Mouse (Mus musculus) midbrain, embryonic 12.5 days (tissue): Measurements from ENCODE around the gene Hepacam. TPM values are rescaled to one million over a fixed set of nuclear protein-coding genes. Genes with fewer than 3 reads are reported as not detected.

Experiments
- ATAC-seq: fragments of 200-750 bp; cut with Nextera tagmentation; 2 replicates; pipeline ENCODE4 v1.8.0; 2017; ENCODE audit warnings: low read depth, moderate TSS enrichment, moderate library complexity; ENCODE audit not compliant: low FRiP score
- H3K27ac ChIP-seq: fragments of 300-500 bp; sonication (generic); replicated peaks from 2 replicates; pipeline ENCODE4 v1.5.1; 2016; ENCODE audit warnings: mild to moderate bottlenecking
- H3K27me3 ChIP-seq: fragments of 300-500 bp; sonication (generic); 2 replicates; pipeline ENCODE4 v1.6.1; 2016; ENCODE audit warnings: mild to moderate bottlenecking
- H3K36me3 ChIP-seq: fragments of 300-500 bp; sonication (generic); 2 replicates; pipeline ENCODE4 v1.6.1; 2016
- H3K4me1 ChIP-seq: fragments of 300-500 bp; sonication (generic); 2 replicates; pipeline ENCODE4 v1.6.1; 2016
- H3K4me2 ChIP-seq: fragments of 300-500 bp; sonication (generic); replicated peaks from 2 replicates; pipeline ENCODE4 v1.6.1; 2016; ENCODE audit warnings: mild to moderate bottlenecking, moderate library complexity
- H3K4me3 ChIP-seq: fragments of 300-500 bp; sonication (generic); 2 replicates; pipeline ENCODE4 v1.5.1; 2016; ENCODE audit warnings: mild to moderate bottlenecking
- H3K9ac ChIP-seq: fragments of 300-500 bp; sonication (generic); replicated peaks from 2 replicates; pipeline ENCODE4 v1.6.1; 2016; ENCODE audit warnings: mild to moderate bottlenecking, moderate library complexity
- H3K9me3 ChIP-seq: fragments of 300-500 bp; sonication (generic); 2 replicates; pipeline ENCODE4 v1.6.1; 2016; ENCODE audit warnings: mild to moderate bottlenecking
- WGBS: fragments of 180-500 bp; shearing (Covaris S2); methylation state at CpG from one replicate; pipeline ENCODE4 v1.1.7; 2016; 5-methylcytosine and 5-hydroxymethylcytosine counted together
- polyA plus RNA-seq: library from polyadenylated mRNA; unstranded; fragments of >200 nt; fragmentation: Nextera tagmentation; extraction: Ambion mirVana; gene quantifications from 2 replicates; pipeline ENCODE4 v1.2.1, GENCODE M21; 2016

The Hepacam gene
- 0.26 TPM in 2 replicates for polyA plus RNA-seq

DNA sequence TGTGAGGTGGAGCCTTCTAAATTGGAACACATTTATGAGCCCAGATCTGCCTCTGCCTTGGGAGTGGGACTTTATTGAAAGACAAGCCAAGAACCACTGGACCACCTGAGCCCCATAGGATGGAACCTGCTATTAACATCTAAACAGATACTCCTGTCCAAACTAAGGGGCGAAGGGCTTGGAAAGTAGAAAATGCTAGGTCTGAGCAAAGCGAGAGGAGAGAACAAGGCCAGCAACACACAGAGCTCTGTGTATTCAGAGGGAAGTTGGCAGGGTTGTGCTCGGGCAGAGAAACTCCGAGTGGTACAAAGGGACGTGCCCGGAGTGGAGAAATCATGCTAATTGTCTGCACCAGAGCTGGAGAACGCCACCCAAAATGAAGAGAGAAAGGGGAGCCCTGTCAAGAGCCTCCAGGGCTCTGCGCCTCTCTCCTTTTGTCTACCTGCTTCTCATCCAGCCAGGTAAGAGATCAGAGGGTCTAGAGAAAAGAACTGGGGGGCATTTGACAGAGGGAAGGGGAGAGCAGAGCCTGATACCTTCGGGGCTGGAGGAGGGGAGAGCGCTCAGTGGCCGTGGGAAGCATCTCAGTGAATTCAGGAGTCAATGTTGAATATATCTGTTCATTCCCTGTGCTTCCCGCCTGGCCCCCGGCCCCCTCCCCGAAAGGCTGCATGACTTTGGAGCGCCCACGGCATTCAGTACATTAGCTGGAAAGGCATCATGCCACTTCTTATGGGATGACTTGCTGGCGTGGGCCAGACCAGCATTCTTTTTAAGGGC, at the start of gene Hepacam:
Gene Hepacam (plus strand): TSS at position 51 of the 780 bp plus-strand sequence.
- Histone ChIP-seq H3K9ac (no peak within 1 kb of the TSS), H3K27me3 (no peaks in the 10 kb centered on the region), H3K27ac (no peak within 1 kb of the TSS), H3K4me1 (no peaks in the 10 kb centered on the region), H3K9me3 (no peaks in the 10 kb centered on the region), H3K36me3 (no peaks in the 10 kb centered on the region), H3K4me3 (no peak within 1 kb of the TSS), H3K4me2 (no peak within 1 kb of the TSS)
- ATAC-seq = no peak
- WGBS = 83% methylated on average over 17 of the region's 17 CpGs

DNA sequence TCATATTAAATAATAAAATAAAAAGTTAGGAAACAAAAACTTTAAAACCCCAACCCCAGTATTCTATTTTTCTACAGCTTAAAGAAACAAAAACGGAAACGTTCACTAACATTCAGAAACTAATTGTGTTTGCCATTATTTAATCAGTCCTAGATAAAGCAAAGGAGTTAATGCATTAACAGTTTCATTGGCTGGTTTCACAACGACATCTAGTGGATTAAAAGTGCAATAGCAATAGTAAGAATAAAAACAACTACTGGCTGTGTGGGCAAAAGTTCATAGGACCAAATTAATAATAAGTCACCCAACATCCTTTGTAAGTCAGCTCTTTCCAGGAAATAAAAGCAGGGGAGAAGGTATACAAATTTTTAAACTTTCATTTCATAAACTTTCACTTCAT, 37.7 kb upstream of the Hepacam start:
- WGBS = 47% methylated on average over 3 of the region's 3 CpGs
- H3K36me3 ChIP-seq = no peaks in the 10 kb centered on the region
- no peaks in the 10 kb centered on the region for H3K4me1 ChIP-seq
- ATAC-seq = no peak
- H3K9me3 ChIP-seq = no peaks in the 10 kb centered on the region
- no peak overlapping the region for H3K4me3 ChIP-seq
- H3K27ac ChIP-seq = no peak overlapping the region
- no peak overlapping the region for H3K4me2 ChIP-seq
- no peaks in the 10 kb centered on the region for H3K27me3 ChIP-seq
- H3K9ac ChIP-seq = no peak overlapping the region

DNA sequence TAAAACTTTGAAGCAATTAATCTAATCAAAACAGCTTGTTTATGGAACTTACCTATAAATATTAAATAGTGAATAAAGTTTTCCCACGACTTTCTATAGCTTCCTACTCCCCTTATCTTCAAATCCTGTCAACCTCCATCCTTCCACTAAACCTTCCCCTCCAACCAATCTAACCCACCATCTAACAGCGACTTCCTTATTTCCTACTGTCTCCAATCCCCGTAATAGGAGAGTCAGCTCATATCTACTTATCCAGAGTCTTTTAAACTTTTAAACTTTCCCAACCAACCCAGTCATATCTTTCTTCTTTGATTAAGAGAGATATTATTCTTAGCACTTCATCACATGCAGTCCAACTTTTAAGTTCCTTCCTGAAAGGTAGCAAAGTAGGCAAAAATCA, 21.7 kb upstream of the Hepacam start:
- Histone ChIP-seq H3K27ac (no peak overlapping the region), H3K9me3 (no peaks in the 10 kb centered on the region), H3K9ac (no peak overlapping the region), H3K4me2 (no peak overlapping the region), H3K4me3 (no peak overlapping the region), H3K4me1 (peaks cover 11% of the 10 kb centered on the region), H3K36me3 (peaks cover 10% of the 10 kb centered on the region), H3K27me3 (no peaks in the 10 kb centered on the region)
- WGBS = 85% methylated on average over 3 of the region's 3 CpGs
- no peak for ATAC-seq

DNA sequence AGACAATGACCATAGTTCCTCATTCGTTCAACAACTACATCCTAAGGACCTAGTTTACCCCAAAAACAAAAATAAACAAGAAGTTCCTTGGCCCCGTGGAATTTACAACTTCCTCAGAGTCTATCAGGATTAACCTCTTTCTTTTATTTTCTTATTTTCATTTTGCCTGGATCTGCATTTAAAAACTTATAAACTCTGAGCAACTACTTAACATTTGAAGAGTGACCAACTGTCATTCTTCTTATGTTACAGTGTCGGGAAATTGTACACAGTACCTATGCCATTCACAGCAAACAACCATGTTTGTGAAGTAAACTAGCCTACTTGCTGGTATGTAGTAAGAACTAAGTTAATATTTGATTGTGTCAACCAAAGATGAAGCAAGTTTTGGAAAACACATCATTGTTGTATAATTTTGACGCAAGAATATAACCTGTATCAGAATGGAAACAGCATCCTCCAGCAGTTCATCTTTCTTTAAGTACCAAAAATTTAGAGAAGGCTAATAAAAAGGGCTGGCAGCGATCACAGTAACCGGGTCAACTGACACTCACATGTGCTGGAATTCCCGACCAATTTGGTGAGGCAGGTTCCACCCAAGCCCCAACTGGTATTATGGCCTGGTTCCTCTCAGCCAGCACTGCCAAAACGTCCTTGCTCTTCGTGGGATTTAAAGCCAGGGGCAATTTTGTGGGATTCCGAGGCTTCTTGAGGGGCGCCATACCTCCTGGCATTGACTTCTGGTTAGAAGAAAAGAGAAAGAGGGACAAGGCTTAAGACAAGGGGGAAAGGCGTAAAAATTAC, 19.8 kb upstream of the Hepacam start:
- peak overlapping the region; percentile 80 for H3K9ac ChIP-seq
- H3K4me2 ChIP-seq = peak overlapping the region; percentile 87
- no peaks in the 10 kb centered on the region for H3K27me3 ChIP-seq
- H3K4me3 ChIP-seq = peak overlapping the region; percentile 81
- peaks cover 11% of the 10 kb centered on the region for H3K4me1 ChIP-seq
- no peaks in the 10 kb centered on the region for H3K9me3 ChIP-seq
- peak; percentile 5; the same call in 1 of the 2 replicates for ATAC-seq
- H3K27ac ChIP-seq = peak overlapping the region; percentile 89
- 24% methylated on average over 12 of the region's 12 CpGs for WGBS
- H3K36me3 ChIP-seq = peaks cover 4% of the 10 kb centered on the region; the same call in 1 of the 2 replicates

DNA sequence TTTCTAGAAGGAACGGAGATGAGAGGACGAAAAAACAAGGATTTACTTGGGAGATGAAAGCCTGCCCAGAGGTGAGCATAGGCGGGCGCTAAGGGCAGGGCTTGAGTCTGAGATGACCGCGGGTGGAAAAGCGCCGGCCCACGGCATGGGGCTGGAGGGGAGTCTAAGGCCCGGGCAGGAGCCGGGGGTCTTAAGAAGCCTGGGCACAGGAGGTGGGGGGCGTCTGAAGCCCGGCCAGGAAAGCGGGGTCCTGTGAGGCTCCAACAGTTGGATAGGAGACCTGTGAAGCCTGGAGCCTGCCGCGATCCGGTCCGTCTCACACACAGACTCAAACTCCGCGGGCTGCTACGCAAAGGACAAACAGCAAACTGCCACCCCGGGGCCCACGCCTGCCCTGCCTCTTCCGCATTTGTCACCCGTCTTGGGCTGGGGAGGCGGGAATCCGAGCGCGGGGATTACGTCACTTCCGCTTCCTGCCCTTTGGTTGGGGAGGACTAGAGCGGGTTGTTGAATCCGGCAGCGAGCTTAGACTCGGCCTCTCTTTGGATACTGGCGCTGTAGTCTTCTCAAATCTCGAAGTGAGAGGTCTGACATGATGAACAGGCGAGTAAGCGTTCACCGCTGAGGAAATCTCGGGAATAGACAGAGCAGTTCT, 19.0 kb upstream of the Hepacam start, which contains the start of gene Ccdc15:
Gene Ccdc15 (minus strand): TSS at position 445 of the 655 bp plus-strand sequence.
- Histone ChIP-seq H3K9ac (peak within 1 kb of the TSS; percentile 80), H3K36me3 (no peaks in the 10 kb centered on the region), H3K9me3 (no peaks in the 10 kb centered on the region), H3K4me1 (peaks cover 11% of the 10 kb centered on the region), H3K4me2 (peak within 1 kb of the TSS; percentile 87), H3K4me3 (peak within 1 kb of the TSS; percentile 81), H3K27me3 (no peaks in the 10 kb centered on the region), H3K27ac (peak within 1 kb of the TSS; percentile 89)
- ATAC-seq = peak; percentile 99
- WGBS = under 1% methylated on average over 41 of the region's 41 CpGs

DNA sequence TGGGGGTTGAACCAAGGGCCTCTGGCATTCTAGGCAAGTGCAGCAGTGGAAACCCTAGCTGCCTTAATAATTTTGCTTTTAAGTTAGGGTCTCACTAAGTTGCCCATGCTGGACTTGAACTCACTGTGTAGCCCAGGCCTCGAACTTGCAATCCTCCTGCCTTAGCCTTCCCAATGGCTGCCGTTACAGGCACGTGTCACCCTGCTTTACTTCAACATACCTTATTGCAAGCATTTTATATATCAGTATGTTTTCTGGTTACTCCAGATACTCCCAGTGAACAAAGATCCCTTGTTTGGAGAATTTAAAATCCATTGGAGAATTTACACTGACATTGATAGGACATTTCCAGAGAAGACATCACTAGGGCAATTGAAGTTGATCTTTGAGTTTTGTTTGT, 18.1 kb upstream of the Hepacam start:
- Histone ChIP-seq H3K9ac (peak overlapping the region; percentile 80), H3K9me3 (no peaks in the 10 kb centered on the region), H3K4me1 (peaks cover 11% of the 10 kb centered on the region), H3K27me3 (no peaks in the 10 kb centered on the region), H3K27ac (no peak overlapping the region), H3K36me3 (no peaks in the 10 kb centered on the region), H3K4me3 (peak overlapping the region; percentile 81), H3K4me2 (peak overlapping the region; percentile 87)
- 93% methylated on average over 3 of the region's 3 CpGs for WGBS
- ATAC-seq = no peak

DNA sequence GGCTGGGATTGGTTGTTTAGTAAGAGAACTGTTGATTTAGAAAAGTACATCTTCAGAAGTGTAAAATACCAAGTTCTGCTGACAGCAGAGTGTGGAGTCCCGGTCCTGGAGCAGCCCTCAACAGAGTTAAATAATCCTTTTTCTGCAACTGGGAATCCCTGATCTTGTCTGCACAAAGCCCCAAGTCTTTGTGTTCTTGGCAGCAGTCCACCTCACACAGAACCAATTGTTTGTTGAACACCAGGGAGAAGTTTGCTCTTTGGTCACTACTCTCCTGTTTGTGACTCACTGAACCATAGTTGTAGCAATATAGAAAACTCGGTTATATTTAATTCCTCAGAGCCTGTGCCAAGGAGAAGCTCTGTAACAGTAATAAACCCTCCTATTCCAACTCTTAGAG, 15.9 kb upstream of the Hepacam start:
- H3K27ac ChIP-seq = no peak overlapping the region
- no peaks in the 10 kb centered on the region for H3K9me3 ChIP-seq
- peaks cover 11% of the 10 kb centered on the region for H3K4me1 ChIP-seq
- no peaks in the 10 kb centered on the region for H3K27me3 ChIP-seq
- 51% methylated on average over 2 of the region's 2 CpGs for WGBS
- H3K9ac ChIP-seq = no peak overlapping the region
- H3K4me2 ChIP-seq = no peak overlapping the region
- no peak for ATAC-seq
- no peak overlapping the region for H3K4me3 ChIP-seq
- no peaks in the 10 kb centered on the region for H3K36me3 ChIP-seq

DNA sequence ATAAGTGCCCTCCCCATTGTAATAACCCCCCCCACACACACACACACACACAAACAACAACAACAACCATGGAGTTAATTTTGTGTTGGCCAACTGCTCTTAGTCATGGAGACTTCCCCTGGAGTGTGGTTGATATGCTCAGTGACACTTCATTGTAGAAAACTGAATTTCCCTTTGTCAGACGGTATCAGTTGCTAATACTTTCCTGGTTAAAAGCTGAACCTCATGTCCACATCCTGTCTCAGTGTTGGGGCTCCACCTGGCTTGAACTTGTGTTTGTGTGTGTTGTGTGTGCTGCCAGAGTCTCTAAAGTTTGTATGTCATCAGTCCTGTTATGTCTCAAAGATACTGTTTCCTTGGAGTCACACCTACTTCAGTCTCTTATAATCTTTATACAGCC, 12.7 kb upstream of the Hepacam start:
- no peak overlapping the region for H3K4me3 ChIP-seq
- H3K9me3 ChIP-seq = no peaks in the 10 kb centered on the region
- 80% methylated on average over 1 of the region's 1 CpGs for WGBS
- H3K9ac ChIP-seq = no peak overlapping the region
- no peak overlapping the region for H3K27ac ChIP-seq
- no peak for ATAC-seq
- H3K27me3 ChIP-seq = no peaks in the 10 kb centered on the region
- no peak overlapping the region for H3K4me2 ChIP-seq
- H3K36me3 ChIP-seq = no peaks in the 10 kb centered on the region
- H3K4me1 ChIP-seq = peaks cover 11% of the 10 kb centered on the region

DNA sequence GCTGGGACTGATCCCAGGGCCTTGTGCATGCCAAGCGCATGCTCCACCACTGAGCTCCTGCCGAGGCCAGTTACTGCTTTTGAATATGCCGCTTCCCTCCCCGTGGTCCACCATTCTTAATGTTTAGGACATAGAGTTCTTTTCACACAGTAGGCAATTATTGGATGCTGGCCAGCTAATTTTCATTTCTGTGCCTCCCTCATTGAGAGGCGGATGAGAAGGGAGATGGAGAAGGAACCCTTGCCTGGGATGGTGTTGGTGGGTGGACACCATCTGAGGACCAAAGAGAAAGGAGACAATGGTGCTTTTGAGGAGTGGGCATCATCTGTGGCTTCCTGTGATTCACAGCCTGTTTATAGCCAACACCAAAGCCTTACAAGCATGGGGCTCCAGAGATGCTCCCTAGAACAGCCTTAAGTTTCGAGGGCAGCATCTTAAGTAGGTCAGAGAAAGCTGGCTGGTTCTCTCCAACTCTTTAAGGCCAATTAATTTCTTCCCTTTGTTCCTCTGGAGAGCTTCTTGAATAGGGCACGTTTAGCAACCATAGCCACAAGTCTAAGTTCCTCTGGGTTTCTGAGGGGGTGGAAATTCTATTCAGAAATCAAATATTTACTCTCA, 8.3 kb upstream of the Hepacam start:
- Histone ChIP-seq H3K9ac (no peak overlapping the region), H3K4me2 (no peak overlapping the region), H3K4me1 (peaks cover 25% of the 10 kb centered on the region), H3K27me3 (no peaks in the 10 kb centered on the region), H3K36me3 (no peaks in the 10 kb centered on the region), H3K27ac (peak overlapping the region; percentile 75), H3K4me3 (no peak overlapping the region), H3K9me3 (no peaks in the 10 kb centered on the region)
- WGBS = 46% methylated on average over 7 of the region's 7 CpGs
- ATAC-seq = peak; percentile 38

DNA sequence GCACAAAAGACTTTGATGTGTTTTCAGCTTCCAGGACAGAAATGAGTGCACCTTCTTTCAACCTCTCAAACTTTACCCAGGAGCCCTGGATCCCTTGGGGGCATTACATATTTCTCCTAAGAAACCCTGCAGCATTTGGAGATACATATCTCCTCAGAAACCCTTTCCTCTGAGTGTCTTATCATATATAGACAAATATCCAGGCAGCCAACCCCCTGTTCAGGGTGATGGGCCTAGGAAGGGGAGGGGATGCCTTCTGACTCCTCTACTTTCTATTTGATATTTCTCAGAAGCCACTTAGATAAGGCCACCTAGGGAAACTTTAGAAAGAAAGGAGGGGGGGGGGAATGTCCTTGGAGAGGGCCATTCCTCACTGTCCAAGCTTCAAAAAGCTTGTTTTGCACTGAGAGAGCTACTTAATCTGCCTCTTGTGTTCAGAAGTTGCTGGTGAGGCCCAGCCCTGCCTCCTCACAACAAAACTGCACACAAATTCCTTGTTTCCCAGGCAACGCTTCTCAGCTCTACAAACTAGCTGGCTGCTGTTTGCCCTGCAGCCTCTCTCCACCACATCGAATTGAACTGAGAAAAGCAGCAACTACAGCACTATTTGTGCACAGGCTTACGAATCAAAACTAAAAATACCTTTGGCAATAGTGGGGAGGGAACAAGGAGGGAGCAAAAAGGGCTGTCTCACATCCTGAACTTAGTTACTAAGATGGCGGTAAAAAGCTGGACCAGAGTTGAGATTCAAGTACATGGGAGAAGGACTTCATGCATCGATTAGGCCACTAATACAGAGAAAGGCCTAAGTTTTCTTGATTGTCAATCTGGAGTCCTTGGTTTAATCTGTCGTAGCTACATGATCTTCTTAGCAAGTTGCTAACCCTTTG, 7.6 kb upstream of the Hepacam start:
- H3K4me3 ChIP-seq = no peak overlapping the region

DNA sequence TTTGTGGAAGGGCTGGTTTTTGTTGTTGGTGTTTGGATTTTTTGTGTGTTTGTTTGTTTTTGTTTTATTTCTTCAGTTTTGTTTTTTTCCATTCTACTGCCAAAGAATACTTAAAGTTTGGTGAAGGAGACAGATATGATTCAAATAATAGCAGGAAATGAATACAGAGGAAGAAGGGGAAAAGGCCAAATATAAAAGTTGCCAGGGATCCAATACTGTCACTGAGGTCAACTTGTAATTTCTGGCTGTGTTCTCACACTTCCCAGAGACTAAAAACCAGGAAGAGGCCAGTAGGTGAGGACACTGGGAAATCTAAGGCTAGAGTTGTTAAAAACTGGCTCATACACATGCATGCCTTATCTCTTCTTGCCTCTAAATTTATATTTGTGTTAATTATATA, 5.1 kb upstream of the Hepacam start:
- H3K36me3 ChIP-seq = no peaks in the 10 kb centered on the region
- no peaks in the 10 kb centered on the region for H3K27me3 ChIP-seq
- H3K9me3 ChIP-seq = no peaks in the 10 kb centered on the region
- ATAC-seq = no peak
- H3K27ac ChIP-seq = no peak overlapping the region
- no peak overlapping the region for H3K4me2 ChIP-seq
- peaks cover 25% of the 10 kb centered on the region for H3K4me1 ChIP-seq
- no peak overlapping the region for H3K9ac ChIP-seq
- no peak overlapping the region for H3K4me3 ChIP-seq

More for the DNA sequence above, 7.6 kb upstream of the Hepacam start:
- H3K4me2 ChIP-seq = no peak overlapping the region
- H3K36me3 ChIP-seq = no peaks in the 10 kb centered on the region
- H3K27ac ChIP-seq = peak overlapping the region; percentile 75
- no peak overlapping the region for H3K9ac ChIP-seq
- no peaks in the 10 kb centered on the region for H3K27me3 ChIP-seq
- WGBS = 12% methylated on average over 6 of the region's 6 CpGs
- H3K4me1 ChIP-seq = peaks cover 25% of the 10 kb centered on the region
- no peaks in the 10 kb centered on the region for H3K9me3 ChIP-seq
- ATAC-seq = peak; percentile 88
